Mouse (Mus musculus): ENCODE measurements around the gene Psg19.

The Psg19 gene

DNA sequence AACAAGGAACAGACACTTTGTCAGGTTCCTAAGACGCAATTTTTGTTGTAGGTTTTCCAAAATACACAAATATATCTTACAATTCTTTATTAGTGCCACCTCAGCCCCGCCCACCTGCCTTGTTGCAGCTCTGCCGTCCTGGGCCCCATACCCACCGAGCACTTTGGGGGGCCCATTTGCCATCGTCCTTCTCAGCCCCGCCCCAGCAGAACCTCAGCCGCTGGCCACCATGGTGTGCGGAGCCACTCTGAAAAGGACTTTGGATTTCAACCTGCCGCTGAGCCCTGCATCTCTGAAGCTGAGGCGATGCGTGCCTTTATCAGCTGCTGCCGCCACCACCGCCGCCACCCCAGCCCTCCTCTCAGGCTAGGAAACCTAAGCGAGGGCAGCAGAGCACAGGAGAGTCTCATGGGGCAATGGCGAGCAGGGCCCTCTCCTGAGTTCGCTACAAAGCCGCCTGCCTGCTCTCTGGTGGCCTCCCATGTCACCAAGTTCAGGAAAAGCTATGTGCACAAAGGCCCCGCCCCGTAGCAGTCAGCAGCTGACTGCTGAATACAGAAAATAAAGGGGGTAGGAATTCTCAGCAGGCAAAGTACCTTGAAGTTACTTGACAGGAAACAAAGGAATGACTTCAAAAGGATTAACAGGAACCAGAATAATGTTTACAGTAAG lies 52.0 kb downstream of the Psg19 start:
- in situ Hi-C loops (cut with MseI, MboI): no loop called here
